Mouse (Mus musculus) liver, postnatal 0 days (tissue): Measurements from ENCODE around the gene Sectm1a.

ENCODE experiments used
- CTCF ChIP-seq: sonication (generic); IDR thresholded peaks from 2 replicates; pipeline ENCODE4 v1.5.1; 2016; ENCODE audit warnings: antibody characterized with exemption, low read depth
- EP300 ChIP-seq: IDR thresholded peaks from 2 replicates; pipeline ENCODE4 v1.6.1; 2016; ENCODE audit warnings: antibody characterized with exemption, low read depth, mild to moderate bottlenecking

DNA sequence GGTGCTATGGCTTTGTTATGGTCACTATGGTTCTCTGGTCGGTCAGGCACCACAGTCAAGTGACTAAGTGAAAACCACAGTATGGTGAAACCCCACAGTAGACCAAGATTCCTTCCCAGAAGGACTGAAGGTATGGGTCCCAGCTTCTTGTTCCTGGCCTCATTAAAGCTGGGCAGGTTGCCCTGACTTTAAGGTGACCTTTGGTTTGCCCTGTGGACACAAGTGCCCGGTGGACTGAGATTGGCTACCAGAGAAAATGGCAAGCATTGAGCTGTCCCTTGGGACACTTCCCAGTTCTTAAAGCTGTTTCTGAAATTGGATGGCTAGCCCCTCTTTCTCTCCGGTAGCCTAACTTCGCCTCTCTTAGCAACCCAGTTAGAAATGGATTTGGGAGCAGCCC is 22.1 kb downstream of the Sectm1a start:
- TF ChIP-seq CTCF: no peak
- TF ChIP-seq EP300: no peak
